Mouse (Mus musculus) heart, adult 11 months (tissue): ENCODE measurements around the gene Afg3l1.
"Not testable (repeated sequence)": the region's sequence is repeated elsewhere in the genome, so short reads cannot be mapped to it uniquely, and the experiment has no call there.

Experiments used
- DNase-seq: peaks from one replicate; pipeline ENCODE4 v3.0.0; 2022

The Afg3l1 gene

GRCm38 (mm10) chr8:123472991-123473390 is 4.7 kb upstream of the Afg3l1 start:
- DNase-seq = not testable (repeated sequence)

- DNase-seq = not testable (repeated sequence)
Observed at GRCm38 (mm10) chr8:123474549-123474948, 3.2 kb upstream of the Afg3l1 start.

- DNase-seq = no peak
Observed at GRCm38 (mm10) chr8:123476911-123477736, 579 bp upstream of the Afg3l1 start.

GRCm38 (mm10) chr8:123478456-123479218 is 934 bp downstream of the Afg3l1 start:
- no peak for DNase-seq

DNA sequence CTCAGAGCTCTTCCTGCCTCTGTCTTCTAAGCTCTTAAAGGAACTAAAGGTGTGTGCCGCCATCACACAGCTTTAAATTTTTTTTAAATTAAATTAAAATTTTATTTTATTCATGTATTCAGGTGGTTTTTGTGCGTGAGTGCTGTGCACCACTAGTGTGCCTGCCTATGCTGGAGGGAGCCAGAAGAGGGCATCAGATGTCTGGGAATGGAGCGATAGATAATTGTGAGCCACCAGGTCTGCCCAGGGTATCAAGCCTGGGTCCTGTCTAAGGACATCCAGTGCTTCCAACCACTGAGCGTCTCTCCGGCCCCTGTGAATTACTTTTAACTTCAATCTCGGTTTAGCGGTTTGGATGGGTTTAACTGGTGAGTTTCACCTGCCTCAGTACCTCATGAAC is 4.9 kb downstream of the Afg3l1 start:
- no peak for DNase-seq

GRCm38 (mm10) chr8:123491280-123492075 is 13.8 kb downstream of the Afg3l1 start:
- no peak for DNase-seq

DNA sequence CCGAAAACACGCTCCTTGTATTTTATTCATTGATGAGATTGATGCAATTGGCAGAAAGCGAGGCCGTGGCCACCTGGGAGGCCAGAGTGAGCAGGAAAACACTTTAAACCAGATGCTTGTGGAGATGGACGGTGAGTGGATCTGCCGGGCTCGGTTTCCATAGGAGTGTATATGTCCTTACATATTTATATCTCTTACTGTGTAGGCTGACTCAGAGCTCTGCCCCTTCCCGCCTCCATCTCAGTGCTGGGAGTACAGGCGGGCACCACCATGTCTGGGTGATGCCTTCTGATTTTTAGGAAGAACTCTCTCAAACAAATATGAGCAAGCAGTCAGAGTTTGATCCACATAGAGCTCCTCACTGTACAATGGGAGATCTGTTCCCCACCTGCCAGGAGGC is 15.2 kb downstream of the Afg3l1 start:
- DNase-seq = no peak

DNA sequence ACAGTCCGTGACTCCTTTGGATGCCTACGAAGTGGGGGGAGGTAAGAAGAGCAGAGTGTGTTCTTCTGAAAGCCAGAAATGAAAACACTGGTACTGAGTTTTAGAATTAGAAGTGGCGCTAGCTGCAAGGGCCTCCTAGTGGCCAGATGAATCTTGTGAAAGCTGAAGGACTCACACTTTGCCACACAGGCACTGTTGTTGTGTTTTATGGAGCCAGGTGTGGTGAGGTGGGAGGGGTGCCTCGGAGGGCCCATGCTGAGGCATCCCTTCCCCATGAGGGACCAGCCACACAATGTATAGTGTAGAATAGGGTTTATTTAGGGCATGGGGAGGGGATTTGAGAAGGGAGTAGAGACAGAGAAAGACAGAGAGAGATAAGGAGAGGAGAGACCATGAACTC is 20.0 kb downstream of the Afg3l1 start:
- no peak for DNase-seq

DNA sequence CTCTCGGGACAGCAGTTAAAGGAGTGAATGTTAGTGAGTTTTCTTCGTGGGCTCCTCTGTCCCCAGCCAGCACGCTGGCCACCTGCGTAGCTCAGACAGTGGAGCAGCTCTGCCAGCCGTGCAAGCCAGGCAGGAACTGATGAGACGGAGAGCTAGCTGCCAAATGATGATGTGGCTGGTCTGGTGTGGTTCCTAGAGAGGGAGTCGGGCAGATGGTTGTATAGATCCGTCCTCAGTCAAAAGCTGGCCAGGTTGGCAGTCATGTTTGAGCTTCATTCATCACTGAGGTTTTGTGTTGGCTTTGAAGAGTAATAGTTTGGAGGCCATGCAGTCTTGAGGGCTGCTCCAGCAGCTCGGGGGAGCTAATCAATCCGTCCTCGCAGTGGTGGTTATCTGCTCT is 21.3 kb downstream of the Afg3l1 start:
- DNase-seq = no peak

DNA sequence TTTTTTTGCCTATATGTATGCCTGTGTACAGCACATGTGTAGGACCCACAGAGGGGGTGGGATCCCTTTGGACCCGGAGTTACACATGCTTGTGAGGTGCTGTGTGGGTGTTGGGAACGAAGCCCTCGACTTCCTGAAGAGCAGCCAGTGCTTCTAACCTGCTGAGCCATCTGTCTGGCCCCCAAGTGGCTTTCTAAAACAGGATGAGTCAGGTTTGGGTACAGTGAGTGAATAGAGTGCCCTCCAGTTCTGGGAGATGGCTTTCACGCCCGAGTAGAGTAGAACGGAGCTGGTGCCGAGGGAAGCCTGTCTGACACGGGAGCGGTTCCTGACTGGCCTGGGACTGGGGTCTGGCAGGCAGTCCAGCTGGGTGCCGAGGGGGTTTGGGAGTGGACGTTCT is 21.9 kb downstream of the Afg3l1 start:
- no peak for DNase-seq

DNA sequence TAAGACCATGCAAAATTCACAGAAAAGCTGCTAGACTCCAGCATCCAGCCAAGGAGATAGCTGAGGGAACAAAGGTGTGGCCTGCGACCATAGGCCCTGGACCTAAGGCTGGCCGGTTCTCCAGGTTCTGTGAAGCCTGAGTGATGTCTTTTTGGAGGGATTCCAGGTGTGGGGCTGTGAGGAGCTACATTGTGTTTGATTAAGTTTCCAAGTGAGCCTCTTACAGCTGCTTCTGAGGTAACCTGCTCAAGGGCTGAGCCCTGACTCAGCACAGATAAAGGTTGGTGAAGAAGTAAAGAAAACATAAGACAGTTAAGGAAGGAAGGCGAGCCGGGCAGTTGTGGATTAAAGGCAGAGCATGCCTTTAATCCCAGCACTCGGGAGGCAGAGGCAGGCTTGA is 24.5 kb downstream of the Afg3l1 start:
- DNase-seq = no peak

- peak; percentile 86 for DNase-seq
Observed at GRCm38 (mm10) chr8:123503801-123504467, 26.2 kb downstream of the Afg3l1 start.

DNA sequence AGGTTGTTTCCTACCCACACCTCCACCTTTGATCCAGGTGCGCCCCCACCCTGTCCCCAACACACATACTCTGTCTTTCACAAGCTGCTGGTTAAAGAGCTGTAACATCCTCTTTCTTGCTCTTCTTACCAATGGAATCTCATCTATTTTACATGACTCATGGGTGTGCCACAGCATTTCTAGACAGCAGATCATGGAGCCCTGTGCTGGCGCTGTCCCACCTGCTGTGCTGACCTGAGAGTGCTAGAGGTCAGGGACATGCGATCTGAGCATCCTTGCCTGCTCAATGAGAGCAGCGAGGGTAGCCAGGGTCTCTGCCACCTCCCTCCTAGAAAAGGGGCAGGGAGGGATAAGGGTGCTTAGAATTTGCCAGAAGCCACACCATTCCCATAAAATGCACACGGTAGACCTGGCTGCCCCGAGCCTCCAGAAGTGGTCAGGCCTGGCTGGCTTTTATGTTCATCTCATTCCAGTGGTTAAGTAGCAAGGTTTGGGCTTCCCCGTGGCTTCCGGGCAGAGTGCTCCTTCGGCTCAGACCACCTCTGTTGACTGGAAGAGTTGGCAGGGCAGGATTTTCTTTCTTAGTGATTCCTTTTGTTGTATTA is 27.0 kb downstream of the Afg3l1 start:
- no peak for DNase-seq

DNA sequence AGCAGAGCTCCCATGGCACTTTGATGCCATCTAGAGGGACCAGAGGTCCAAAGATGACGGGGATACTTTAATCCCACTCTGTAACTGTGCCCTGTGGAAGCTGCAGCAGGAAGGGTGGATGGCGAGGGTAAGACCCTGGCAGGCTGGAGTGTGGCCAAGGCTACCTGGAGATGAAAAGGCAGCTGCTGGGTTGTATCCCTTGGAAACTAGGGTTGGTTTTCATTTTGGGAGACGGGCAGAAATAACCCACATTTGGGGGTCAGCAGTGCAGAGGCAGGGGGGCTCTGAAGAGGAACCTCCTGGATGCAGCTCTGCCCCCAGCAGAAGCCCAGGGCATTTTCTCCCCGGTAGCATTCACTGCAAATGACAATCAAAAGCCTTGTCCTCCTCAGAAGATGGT is 27.6 kb downstream of the Afg3l1 start:
- peak; percentile 87 for DNase-seq

GRCm38 (mm10) chr8:123505695-123506094 is 28.0 kb downstream of the Afg3l1 start:
- DNase-seq = no peak

GRCm38 (mm10) chr8:123507153-123507552 is 29.4 kb downstream of the Afg3l1 start:
- DNase-seq = no peak

DNA sequence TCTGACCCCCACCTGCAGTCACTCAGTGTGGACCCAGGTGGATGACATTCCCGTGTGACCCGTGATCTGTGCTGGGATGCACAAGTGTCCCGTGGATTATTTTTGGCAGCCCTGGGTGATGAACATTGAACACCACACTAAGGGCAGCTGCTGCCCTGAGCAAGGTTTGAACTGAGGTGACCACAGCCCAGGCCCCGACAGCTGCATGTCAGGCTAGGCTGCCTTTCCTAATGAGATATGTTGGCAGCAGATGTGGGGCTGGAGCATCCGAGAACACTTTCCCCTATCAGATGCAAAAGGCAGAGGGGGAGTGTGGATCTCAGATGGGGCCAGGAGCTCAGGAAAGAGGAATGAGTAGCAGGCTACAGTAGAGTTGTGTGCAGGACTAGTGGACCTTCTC is 33.1 kb downstream of the Afg3l1 start:
- DNase-seq = no peak

DNA sequence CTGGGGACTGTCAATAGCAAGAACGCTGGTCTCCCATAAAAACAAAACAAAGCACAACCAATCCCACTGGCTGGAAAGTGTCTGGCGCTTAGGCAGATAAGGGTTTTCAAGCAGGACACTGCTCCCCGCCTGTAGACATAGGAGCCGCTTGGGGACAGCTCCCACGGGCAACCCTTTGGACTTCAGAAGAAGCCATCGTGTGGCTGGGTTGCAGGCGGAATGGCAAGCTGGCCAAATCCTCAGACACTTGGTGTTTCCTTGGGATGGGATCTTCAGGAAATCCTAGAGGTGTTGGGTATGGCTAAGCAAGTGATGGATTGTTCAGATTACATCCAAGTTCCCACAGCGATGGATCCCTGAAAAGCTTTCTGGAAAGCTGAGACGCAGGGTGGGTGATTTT is 36.4 kb downstream of the Afg3l1 start:
- no peak for DNase-seq

GRCm38 (mm10) chr8:123514781-123515539 is 37.3 kb downstream of the Afg3l1 start, which contains the start of gene Dbndd1:
Gene Dbndd1 (minus strand): TSS chr8:123515463.
- DNase-seq = peak; percentile 92

DNA sequence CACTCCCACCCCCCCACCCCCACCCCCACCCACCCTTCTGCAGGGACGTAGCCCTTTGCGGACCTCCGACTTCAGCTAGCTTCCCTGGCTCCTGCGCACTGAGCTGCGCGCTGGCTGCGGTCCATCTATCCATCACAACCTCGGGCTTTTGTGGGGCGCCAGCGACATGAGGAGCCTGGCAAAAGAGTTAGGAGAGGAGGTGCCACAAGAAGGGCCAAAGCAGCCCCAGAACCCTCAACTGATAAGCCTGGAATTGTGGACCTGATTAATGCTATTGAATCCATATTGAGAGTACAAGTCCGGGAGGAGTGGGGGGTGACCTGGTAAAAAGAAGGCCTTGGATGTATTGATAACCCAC is 37.8 kb downstream of the Afg3l1 start:
- DNase-seq = no peak

- DNase-seq = no peak
Observed at GRCm38 (mm10) chr8:123516596-123516995, 38.9 kb downstream of the Afg3l1 start.

GRCm38 (mm10) chr8:123518172-123518571 is 40.5 kb downstream of the Afg3l1 start:
- DNase-seq = no peak
